Mouse (Mus musculus) liver, embryonic 14.5 days (tissue): ENCODE results near the gene Ppm1k.

Source experiments
- CTCF ChIP-seq: IDR thresholded peaks from 2 replicates; pipeline ENCODE4 v1.5.1; 2016; ENCODE audit warnings: antibody characterized with exemption, low read depth, control low read depth
- EP300 ChIP-seq: IDR thresholded peaks from 2 replicates; pipeline ENCODE4 v1.6.1; 2016; ENCODE audit warnings: antibody characterized with exemption, low read depth

GRCm38 (mm10) chr6:57514035-57514374 is 21.3 kb downstream of the Ppm1k start:
- TF ChIP-seq CTCF (no peak), EP300 (no peak)
